Mouse (Mus musculus): ENCODE results near the gene Usp47.

DNA sequence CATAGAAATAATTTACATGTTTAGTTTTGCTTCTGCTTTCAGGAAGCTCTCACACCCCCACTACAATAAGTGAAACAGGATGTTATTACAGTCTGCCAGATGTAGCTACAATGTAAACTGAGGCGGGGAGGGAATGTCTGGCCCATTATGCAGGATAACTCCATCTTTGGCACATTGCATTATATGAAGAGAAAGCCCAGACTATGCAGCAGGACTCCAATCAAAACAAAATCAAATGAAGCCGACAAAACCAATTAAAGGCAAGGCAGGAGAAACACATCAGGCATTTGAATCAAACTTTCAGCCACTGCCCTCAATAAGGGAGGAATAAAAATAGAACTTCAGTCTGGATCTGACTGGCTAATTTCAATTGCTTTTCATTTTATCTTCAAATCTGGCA is 25.9 kb upstream of the Usp47 start:
- no peak for TF ChIP-seq ZKSCAN1 (IDR thresholded peaks at IDR 0.05; ENCODE audit: low read depth, low read length)
- TF ChIP-seq SIN3A (IDR thresholded peaks at IDR 0.05; ENCODE audit: low read length): no peak
- TF ChIP-seq POLR2A (IDR thresholded peaks at IDR 0.05; ENCODE audit: control insufficient read depth in 1 of 2, insufficient read depth in 1 of 2, low read depth in 1 of 2, low read length in 2 of 2, poor library complexity in 1 of 2): no peak
- no peak for TF ChIP-seq GATA1 (IDR thresholded peaks at IDR 0.05; ENCODE audit: low read depth, low read length)
- TF ChIP-seq RCOR1 (IDR thresholded peaks at IDR 0.05; ENCODE audit: low read depth, low read length): no peak
- TF ChIP-seq EP300 (IDR thresholded peaks at IDR 0.05; ENCODE audit: low read depth in 1 of 2, low read length in 2 of 2): no peak
- no peak for TF ChIP-seq CTCF (IDR thresholded peaks at IDR 0.05 in 2 of 3, conservative IDR thresholded peaks at IDR 0.05 in 1 of 3; ENCODE audit: control insufficient read depth in 1 of 3, insufficient read depth in 1 of 3, low read depth in 2 of 3, low read length in 3 of 3, poor library complexity in 1 of 3, severe bottlenecking in 1 of 3)
- no peak for TF ChIP-seq E2F4 (IDR thresholded peaks at IDR 0.05; ENCODE audit: borderline replicate concordance, low read depth, low read length)
- TF ChIP-seq NELFE (IDR thresholded peaks at IDR 0.05; ENCODE audit: low read depth, low read length): no peak
- no peak for TF ChIP-seq MEF2A (IDR thresholded peaks at IDR 0.05; ENCODE audit: extremely low read depth, insufficient replicate concordance, low read depth, low read length, poor library complexity, severe bottlenecking)

All from MEL (cell line).